Mouse (Mus musculus): ENCODE data around the gene Hoxc4. TPM values are rescaled to one million over a fixed set of nuclear protein-coding genes. Genes with fewer than 3 reads are reported as not detected.

Gene Hoxc4
- polyA plus RNA-seq, 2 experiments from 2014 or later: not detected

DNA sequence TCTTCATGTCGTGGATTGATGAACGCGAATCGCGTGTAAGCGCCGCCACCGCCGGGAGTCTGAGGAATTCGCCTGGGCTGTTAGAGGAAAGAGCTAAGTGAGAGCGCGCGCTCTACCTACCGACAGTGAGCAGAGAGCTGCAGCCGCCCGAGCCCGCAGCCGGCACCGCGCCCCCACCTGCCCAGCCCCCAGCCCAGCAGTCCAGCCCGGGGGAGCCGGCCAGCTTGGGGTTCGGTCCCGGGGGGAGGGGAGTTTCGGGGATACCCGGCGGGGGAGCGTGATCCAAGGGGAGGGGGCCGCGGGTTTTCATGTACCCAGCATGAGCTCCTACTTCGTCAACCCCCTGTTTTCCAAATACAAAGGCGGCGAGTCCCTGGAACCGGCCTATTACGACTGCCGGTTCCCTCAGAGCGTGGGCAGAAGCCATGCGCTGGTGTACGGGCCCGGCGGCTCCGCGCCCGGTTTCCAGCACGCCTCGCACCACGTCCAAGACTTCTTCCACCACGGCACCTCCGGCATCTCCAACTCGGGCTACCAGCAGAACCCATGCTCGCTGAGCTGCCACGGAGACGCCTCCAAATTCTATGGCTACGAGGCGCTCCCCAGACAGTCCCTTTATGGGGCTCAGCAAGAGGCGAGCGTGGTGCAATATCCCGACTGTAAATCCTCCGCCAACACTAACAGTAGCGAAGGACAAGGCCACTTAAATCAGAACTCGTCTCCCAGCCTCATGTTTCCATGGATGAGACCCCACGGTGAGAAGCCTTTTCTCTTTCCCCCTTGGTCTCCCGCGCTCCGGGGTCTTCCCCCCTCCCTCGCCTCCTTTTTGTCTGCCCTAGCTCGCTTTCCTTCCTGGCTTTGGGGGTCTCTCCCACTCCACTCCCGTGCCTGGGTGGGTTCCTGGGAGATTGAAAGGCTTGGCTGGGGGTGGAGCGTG, 28.0 kb upstream of the Hoxc4 start, which contains the start of gene Hoxc8:
Hoxc8 (plus strand) TSS at position 147 of the 937 bp plus-strand sequence.
- no peak for ATAC-seq

DNA sequence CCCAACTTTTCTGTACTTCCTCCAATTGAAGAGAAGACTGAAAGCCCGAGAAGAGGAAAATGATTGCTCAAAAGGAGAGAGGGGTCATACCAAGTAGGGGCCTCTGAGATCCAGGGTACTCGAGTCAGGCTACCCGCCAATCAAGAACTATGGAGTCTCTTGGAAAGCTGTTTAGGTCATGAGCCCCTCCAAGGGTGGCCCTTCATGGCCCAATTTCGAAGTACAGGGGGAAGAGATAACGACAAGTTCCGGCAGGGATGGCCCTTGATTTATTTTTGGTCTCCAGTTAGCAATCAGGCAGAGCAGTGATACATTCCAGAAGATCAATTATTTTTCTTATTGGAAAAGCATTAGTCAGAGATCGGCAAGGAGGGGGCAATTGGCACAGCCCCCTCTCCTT, 27.0 kb upstream of the Hoxc4 start:
- no peak for ATAC-seq

DNA sequence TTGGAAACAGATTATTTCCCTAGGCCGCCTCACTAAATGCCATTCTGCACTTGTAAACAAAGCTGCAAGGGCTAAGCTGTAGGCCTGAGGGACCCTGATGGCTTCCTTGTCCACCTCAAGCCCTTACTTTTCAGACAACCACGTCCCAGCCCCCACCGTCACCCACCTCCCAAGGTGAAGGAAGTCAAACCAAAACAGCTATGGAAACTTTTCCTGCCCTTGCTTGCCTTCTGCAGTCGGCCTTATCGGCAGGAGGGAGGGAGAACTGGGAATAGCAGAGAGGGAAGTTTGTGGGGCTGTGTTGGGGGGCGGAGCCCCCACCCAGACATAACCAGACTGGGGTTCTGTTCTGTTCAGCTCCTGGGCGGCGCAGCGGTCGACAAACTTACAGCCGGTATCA, 26.5 kb upstream of the Hoxc4 start:
- no peak for ATAC-seq

DNA sequence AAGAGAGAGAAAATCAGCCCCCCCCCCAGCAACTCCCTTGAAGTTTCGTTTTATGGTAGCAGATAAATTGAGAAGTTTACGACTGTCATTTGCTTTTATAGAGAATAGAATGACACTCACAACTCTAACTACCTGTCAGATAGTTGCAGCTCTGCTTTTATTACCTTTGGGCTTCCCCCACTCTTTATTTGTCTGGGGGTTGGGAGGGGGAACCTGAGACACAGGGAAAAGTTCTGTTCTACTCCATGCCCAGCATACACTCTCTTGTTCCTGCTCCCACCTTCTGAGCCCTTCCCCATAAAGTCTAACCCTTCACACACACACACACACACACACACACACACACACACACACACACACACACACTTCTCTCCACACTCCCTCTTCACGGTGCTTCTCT, 25.9 kb upstream of the Hoxc4 start:
- ATAC-seq: no peak

DNA sequence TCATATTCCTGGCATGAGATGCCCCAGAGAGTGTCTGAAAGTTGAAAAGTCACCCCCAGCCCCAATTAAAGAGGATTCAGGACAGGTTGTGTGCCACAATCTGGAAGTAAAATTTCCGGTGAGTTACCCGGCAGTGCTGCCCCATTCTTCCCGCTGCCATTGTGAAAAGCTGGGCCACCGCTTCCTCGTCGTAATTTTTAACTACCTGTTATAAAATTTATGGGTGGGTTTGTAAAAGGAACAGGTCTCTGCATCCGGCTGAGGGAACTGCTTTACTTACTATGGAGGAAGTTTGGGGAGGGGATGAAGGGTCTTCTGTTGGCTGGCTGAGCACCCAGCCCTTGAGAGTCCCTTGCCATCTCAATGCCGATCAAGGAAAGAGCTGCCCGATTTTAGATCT, 22.2 kb upstream of the Hoxc4 start:
- ATAC-seq: no peak

DNA sequence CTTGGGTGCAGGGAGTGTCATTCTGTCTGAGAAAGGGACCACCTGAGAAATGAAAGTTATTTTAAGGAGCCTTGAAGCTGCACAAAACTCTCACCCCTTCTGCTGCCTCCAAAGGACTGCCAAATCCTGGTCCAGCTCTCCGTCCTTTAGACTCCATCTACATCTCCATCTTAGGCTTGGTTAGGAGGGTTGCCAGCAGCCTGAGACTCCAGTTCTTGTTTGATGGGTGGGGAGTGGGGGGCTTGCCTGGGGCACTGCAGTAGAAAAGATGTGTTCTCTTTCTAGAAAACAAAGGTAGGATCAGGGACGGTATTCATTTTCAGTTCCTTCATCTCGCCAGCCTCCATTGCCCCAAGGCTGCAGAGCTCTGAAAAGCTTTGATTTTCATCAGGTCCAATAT, 21.3 kb upstream of the Hoxc4 start:
- ATAC-seq: no peak

DNA sequence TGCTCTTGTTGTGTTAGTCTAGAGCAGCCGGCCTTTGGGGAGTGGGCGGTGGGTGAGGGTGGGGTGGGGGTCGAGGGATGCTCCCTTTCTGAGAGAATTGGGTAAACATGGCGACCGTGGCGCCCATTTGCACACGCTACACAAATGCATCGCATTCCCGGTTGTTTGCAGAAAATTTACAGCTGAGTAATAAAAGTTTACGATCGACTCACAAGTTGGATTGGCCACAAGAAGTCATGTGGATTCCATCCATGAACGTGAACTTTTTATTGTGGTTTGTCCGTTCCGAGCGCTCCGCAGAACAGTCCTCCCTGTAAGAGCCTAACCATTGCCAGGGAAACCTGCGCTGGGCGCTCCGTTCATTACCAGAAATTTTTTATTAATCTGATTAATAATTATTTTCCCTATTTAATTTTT, 20.8 kb upstream of the Hoxc4 start, which contains the start of gene Hoxc6:
Hoxc6 (plus strand) TSS at position 319 of the 417 bp plus-strand sequence.
- no peak for ATAC-seq

DNA sequence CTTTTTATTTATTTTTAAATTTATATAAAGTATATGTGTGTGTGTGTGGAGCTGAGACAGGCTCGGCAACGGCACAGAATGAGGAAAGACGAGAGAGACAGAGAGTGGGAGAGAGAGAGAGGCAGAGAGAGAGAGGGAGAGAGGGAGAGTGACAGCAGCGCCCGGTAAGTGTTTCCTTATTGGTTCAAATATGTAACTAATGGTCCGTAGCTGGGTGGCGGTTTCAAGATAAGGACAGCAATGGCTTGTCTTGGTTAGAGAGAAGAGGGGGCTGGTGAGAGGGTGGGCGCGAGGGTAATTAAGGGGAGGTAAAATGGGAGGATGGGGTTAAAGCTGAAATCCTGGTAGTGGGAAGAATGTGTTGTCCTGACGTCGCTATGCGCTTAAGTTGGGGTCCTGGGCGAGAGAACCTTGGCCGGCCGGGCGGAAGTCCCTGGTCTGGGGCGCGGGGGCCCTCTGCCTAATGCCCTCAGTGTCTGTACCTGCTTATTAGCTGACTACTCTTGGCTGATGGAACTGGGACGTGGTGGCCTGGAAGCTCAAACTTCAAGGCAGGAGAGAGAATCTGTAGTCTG, 20.0 kb upstream of the Hoxc4 start:
- ATAC-seq: peak; percentile 40

DNA sequence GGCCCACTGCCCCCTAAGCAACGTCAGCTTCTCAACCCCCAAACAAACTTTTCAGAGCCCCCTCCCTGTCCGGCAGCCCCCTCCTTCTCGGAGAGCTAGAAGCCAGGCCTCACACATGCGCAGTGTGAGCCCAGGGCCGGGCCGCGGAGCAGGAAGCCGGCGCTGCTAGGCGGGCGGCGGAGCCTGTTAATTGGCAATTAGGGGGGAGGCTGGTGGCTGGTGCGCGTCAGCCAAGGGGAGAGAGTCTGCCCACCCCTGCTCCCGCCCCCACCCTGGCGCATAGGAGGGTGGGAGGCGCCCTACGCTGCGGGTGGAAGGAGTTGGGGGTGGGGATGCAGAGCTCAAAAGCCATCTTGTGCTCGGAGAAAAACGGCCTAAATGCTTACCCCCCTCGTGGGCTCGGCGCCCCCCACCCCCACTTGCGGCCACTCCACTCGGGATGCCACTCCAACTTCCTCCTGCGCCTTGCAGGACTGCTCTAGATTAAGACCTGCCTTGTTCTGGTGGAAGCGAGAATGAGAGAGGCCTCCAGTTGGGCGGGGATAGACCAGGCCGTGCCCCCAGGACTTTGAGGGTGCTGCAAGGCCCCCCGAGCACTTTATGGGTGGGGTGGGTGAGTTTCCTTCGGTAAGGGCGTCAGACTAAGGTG, 19.4 kb upstream of the Hoxc4 start:
- peak; percentile 89 for ATAC-seq

DNA sequence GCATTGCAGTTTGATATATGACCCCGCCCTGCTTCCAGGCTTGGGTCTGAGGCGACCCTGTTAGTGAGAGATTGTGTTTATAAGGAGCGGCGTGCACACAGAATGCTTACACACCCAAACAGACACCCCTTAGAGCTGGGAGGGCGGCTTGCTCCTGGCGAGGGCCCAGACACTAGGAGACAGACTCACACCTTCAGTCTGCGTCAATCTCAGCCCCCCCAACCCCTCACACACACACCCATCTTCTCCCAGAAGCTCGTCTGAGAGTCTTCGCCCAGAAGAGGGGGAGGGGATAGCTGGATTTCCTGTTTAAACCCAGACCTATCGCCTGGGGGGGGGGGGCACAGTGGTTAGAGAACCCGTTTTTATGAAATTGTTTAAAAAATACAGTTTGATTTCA, 18.8 kb upstream of the Hoxc4 start:
- no peak for ATAC-seq

DNA sequence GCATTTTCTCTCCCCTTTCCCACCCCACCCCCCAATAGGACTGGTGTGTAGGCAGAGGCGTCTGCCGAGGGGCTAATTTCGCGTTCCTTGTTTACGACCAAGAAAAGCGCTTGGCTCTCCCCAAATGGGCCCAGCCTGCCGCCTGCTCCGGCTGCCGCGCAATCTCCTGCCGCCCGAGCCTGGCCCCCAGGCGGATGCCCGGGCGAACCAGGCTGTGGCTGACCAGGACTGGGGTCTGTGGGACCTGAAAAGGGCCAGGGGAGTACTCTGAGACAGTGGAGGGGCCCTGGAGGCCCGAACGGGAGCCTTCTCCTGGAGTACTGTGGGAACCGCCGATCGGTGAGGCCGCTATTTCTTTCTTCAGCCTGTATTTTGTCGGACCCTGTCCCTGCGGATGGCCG, 18.2 kb upstream of the Hoxc4 start:
- ATAC-seq: no peak

DNA sequence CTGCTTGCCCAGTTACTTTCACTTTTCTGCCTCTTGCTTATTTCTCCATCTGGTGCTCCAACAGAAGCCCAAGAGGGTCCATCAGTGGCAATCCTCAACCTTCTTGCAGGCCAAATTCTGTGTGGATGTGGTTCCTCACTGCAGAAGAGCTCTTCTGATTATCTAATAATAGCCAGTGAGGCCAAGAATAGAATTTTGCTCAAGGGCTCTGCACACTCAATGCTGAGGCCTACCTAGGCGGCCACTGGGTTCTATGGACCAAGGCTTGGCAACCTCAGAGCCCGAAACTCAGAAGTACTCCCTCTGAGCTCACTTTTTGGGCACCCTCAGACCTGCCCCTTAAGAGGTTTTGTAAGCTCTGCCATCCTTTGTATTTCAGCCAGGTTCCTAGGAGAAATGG, 17.4 kb upstream of the Hoxc4 start:
- no peak for ATAC-seq

DNA sequence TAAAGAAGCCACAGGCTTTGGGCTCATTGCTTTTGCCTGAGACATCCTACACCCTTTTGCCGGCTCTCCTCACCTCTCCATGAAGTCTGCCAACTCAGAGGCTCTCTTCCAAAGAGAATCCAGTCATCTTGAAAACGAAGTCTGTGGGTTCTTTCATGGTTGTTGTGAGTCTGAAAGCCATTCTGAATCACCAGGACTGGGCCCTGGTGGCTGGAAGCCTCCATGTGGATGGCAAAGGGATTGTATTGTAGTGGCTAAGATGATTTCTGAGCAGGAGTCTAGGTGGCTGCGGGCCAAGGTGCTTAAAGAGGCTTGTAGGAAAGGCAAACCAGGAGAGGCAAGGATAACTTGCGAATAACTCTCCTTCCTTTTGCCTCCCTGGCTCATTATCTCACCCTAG, 16.6 kb upstream of the Hoxc4 start:
- ATAC-seq: no peak

DNA sequence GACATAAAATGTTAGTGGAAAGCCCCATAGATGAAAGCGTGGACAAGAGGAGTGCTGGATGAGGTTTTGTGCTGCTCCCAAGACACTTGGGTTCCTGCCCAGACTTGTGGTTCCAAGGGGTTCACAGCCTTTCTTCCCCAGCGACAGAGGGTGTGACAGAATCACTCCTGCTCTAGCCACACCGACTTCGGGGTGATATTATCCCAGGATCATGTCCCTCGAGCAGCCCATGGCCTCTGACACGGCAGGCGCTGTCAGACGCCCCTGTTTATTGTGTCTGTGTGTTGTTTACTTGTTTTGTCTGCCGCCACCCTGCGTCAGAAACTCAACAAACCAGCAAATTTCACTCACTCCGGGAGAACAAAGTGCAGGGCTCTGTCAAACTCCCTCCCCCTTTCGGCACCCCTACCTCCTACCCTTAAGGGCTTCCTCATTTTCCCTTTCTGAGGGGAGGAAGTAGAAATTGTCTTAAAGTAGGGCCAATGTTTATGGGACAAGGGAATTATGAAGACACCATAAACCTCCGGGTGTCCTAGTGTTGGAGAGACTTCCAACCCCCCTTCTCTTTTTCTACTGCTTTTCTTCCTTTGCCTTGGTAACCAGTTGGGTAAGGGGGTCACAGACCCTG, 15.8 kb upstream of the Hoxc4 start:
- ATAC-seq: no peak

DNA sequence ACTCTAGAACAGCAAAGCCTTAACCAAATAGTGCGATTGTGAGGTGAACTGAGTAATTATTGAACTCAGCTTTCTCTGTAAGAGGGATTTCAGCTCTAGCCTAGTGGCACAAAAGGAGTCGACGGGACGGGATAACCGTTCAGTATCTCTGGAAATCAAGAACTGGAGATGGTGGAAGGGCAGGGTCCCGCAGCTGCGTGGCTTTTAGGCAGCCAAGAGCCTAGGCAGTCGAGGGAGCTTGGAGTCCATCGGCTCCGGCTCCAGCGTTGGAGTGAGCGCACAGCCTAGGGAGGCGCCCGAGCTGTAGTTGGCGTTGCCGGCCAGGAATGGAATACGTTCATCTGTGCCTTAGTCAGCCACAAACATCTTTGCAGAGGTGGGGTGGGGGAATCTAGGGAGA, 13.4 kb upstream of the Hoxc4 start:
- ATAC-seq: no peak

DNA sequence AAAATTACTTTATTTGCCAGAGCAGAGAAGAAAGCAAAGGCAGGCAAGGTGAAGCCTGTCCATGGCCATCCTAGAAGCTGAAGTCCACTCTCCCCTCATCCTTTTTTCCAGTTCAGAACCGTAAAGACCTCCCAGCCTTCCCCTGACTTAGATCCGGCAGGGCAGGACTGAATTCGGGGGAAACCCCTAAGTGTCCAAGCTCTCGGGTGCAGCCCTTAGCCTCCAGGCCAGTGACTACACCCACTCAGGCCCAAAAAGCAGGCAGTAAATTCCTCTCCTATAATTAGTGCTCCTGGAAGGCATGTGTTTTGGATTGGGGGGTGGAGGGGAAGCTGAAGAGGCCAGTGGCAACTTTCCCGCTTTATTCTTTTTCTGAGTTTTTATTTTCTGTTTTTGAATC, 12.9 kb upstream of the Hoxc4 start:
- no peak for ATAC-seq

DNA sequence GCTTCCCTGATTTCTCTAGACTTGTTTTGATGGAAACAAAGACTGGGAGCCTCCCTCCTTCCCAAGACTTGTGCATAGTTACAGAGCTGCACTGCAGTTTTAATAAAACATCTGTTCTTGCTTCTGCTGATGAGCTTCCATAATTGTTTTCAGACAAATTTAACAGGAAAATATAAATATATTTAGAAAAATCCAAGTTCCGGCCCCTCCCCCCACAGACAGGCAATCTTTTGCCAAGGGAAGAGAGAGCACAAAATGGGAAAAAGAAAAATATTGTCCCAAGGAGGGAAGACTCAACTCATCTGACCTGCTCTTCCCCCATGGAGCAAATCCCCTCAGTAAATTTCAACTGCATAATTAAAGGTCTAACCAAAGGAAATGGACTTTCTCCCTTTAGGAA, 12.4 kb upstream of the Hoxc4 start:
- no peak for ATAC-seq

DNA sequence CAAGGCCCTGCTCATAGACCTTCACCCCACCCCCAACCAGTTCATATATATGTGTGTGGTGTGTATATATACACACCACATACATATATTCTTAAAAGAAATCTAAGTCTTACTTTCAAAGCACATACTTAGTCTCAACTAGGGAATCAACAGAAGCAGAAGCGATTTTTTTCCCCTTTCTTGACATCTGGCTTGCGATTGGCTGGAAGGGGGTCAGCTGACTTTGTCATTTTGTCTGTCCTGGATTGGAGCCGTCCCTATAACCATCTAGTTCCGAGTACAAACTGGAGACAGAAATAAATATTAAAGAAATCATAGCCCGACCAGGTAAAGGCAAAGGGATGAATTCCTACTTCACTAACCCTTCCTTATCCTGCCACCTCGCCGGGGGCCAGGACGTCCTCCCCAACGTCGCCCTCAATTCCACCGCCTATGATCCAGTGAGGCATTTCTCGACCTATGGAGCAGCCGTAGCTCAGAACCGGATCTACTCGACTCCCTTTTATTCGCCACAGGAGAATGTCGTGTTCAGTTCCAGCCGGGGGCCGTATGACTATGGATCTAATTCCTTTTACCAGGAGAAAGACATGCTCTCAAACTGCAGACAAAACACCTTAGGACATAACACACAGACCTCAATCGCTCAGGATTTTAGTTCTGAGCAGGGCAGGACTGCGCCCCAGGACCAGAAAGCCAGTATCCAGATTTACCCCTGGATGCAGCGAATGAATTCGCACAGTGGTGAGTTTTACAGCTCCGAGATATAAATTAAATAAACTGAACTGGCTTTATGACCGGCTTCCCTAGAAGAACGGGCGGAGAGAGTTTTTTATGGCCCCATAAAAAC, 9.2 kb upstream of the Hoxc4 start:
- ATAC-seq: peak; percentile 31

DNA sequence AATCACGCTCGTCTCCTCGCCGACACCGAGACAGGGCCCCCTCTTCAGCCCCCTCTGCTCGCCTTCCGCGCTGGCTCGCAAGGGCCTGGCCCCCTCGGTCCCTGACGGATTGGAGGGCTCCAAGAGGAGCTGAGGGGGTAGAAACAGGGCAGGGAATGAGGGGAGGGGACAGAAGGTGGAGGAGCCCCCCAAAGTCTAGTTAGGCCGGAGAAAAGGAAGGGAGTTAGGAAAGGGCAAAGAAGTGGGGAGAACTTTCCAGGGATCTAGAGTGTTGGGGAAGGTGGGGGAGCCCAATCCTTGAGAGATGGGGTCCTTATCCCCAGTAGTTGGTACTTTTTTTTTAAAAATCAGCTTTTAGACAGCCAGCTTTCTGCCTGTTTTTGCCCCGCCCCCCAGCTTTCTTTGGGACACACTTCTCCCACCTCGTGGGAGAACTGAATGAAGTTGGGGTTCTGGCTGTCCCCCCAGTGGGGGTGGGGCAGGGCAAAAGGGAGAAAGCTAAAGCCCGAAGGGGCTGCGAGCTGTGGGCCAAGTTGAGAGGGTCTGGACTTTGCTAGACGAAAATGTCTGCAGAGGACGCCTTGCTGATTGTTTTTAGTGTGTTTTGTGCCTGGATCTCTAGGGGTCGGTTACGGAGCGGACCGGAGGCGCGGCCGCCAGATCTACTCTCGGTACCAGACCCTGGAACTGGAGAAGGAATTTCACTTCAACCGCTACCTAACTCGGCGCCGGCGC, 8.5 kb upstream of the Hoxc4 start:
- ATAC-seq: no peak

DNA sequence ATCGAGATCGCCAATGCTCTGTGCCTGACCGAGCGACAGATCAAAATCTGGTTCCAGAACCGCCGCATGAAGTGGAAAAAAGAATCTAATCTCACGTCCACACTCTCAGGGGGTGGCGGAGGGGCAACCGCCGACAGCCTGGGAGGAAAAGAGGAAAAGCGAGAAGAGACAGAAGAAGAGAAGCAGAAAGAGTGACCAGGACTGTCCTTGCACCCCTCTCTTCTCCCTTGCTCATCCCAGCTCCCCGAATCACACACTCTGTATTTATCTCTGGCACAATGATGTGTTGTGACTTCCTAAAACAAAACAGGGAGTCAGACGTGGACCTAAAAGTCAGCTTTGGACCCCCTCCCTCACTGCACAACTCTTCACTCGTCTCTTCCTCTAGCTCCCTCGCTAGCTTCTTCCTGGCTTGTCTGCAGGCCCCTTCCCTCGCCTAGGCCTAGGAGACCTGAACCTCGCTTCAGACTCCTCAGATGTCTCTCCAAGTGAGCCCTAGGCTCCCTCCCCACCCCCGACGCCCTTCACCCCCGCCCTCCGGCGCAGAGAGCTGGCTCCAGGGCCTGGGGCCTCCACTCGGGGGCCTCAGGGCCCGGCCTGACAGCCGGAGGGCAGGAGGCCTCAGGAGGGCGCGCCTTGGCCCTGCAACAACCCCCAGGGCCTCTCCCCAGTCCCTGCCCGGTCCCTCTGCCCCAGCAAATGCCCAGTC, 7.7 kb upstream of the Hoxc4 start:
- ATAC-seq: no peak
